Mouse (Mus musculus) thymus, postnatal 4 days (tissue): Measurements from ENCODE around the gene Slc39a11.
"Not testable (repeated sequence)": the region's sequence is repeated elsewhere in the genome, so short reads cannot be mapped to it uniquely, and the experiment has no call there.

Source experiments
- DNase-seq: peaks from one replicate; pipeline ENCODE4 v3.0.0; 2021

The Slc39a11 gene

DNA sequence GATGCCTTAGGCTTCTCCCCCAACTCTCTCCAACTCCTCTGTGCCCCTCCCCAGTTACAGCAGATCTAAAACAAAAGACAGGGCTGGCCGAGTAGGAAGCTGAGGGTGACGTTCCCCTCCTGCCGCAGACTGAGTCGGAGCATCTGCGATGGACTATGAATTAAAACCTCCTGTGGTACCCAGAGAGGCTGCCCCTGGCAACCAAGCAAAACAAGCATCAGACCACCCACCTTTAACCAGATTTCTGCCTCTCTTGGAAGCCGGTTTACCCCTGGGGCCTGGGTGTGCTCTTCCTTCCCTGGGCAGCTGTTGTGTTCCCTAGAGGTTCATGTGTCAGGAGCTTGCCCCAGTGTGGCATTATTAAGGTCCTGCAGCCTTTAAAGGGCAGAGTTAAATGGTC is 63.5 kb downstream of the Slc39a11 start:
- DNase-seq: no peak

DNA sequence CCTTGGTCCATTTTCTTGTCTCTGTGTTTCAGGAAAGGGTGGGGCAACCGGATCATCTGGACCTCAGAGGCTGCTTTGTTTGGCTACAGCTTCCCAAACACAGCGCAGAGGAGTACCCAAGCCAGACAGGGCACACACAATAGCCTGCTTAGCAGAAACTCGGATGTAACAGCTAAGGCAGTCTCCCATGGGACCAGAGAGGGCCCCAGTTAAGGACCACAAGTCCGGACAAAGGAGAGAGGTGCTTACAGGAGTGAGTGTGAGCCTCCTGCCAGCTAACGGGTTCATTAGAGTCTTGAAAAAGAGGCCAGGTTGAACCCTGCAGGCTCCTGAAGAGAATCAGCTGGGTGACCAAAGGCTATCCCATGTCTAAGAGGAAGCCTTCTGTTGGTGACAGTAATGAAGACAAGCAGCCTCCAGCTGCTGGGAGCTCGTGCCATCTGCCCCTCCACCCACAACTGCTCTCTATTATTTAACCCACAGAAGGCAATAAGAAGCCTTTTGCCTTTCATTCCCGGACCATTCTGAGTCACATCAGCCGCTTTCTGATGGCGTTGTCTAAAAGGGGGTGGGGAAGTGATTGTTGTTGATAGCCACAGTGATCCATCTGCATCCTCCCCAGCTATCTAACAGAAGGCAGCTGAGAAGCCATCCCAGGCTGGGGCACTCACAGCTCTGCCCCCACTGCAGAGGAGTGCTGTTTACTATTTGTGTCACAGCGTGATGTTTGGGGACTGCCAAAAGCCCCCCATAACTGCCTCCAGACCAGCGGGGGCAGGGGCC is 65.8 kb downstream of the Slc39a11 start:
- no peak for DNase-seq

DNA sequence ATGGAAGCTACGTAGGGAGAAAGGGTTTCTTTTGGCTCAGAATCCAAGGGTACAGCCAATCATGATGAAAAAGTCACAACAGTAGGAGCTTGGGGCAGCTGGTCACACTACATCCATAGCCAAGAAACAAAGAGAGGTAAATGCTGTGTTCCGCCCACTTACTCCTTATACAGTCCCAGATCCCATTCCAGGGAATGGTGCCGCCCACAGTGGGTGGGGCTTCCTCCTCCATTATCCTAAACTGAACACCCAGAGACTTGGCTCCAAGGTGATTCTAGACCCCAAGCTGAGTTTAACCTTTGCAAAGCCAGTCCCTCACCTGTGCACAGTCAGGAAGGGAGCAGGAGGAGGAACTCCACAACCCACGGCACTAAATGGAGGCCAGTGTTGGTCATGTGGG is 72.7 kb downstream of the Slc39a11 start:
- no peak for DNase-seq

DNA sequence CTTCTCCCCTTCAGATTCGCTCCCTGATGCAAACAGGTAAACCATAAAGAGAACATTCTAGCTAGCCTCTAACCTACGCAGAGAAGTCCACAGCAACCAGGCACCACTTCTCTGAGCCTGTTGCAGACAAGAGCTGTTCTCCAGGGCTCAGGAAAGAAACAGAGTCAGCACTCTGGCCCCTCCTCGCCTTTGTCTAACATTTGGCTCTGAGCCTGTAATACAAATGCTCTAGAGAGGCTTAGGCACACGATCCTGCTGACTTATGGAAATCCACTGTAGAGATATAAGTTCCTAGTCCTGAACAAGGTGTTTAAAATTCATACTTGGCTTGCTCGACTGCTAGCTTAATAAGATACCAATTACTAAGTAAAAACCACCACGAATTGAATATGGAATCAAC is 77.2 kb downstream of the Slc39a11 start:
- DNase-seq: no peak

DNA sequence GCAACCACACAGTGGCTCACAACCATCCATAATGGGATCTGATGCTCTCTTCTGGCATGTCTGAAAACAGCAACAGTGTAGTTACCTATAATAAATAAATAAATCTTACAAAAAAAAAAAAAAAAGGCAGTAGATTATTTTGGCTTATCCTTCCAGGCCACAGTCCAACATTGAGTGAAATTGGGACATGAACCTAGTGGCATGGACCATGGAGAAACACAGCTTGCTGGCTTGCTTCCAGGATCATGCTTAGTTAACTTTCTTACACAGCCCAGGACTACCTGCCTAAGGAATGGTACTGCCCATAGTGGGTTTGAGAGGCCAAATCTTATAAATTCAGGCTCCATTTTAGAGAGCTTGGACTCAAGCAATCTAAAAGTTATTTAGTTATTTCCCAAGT is 78.3 kb downstream of the Slc39a11 start:
- no peak for DNase-seq

DNA sequence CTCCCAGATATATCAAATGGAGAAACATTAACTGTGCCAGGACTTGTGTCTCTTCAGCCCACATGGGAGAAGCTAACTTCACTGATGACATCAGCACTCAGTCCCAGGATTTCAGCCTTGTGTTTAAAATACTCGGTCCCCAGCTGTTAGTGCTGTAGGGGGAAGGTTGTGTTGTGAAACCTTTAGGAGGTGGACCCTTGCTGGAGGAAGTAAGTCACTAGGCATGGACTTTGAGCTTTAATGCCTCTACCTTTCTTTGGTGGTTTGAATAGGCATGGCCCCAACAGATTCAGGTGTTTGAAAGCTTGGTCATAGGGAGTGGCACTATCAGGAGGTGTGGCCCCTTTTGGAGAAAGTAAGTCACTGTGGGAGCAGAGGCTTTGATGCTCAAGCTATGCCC is 80.9 kb downstream of the Slc39a11 start:
- DNase-seq: no peak

DNA sequence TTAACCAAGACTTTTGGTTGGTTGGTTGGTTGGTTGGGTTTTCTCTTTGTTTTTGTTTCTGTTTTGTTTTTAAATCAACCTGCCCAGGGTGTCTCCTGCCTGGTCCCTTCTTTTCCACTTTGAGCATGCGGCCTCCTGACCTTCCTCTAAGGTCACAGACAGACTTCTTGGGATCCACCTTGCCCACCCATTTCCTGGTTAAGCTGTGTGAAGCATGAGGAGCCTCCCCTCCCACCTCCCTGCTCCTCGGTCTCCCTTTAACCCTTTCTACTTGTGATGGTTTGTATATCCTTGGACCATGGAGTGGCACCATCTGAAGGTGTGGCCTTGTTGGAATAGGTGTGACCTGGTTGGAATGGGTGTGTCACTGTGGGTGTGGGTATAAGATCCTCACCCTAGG is 82.0 kb downstream of the Slc39a11 start:
- not testable (repeated sequence) for DNase-seq

DNA sequence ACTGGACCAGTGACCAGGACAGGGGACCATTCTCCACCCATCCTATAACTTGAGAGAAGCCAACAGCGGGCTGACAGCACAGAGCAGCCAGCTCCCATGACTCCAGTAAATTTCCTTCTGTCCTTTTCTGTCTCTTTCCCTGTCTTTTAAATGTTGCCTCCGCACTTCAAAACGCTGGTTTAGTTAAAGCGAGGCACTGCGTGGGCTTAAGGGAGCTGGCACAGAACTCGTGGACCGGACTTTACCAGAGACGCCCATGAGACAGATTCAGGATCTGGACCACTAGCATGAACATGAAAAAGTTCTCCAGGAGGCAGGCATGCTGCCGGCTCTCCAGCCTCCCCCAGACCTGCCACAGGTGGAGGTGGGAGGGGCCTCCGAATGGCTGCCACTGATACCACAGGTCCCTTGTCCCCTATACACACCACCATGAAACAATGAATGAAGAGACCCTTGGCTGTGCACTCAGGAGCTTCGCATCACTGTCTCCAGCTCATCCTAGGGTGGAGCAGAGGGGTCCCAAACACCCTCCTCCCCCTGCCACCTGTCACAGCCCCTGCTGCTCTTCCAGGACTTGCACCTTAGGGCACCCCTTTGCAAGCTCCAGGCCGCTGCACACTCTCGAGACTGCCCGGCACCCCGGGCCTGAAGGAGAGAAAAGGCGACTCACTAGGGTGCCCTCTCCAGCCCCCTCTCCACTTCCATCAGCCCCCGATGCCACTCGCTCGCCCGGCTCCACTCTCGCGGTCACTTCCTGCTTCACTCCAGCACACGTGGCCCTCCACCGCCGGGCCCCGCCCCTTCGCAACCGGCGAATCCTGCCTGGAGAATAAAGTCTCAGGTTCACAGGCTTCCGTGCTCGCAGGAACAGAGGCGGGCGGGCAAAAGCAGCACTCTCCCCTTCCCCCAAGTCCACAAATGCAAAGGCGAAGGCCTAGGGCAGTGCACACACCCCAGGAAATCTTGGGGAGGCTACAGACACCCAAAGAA is 84.6 kb downstream of the Slc39a11 start:
- DNase-seq: peak; percentile 90

DNA sequence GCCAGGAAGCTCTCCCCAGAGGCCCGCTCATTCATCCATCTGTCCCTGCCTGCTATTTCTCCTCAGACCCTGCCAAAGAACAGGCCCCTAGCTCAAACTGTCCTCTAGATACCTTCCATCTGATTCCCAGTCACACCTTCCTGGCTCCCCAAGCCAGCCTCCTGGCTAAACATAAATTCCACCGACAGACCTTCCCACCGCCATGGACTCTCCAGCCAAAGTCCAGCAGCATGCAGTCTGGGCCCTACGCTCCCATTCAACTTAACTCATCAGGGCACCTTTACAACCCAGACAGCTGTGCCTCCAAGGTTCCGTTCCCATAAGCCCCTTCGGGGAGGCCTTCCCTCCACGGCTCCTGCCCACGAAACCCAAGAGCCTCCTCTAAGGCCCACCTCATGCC is 87.6 kb downstream of the Slc39a11 start:
- no peak for DNase-seq

DNA sequence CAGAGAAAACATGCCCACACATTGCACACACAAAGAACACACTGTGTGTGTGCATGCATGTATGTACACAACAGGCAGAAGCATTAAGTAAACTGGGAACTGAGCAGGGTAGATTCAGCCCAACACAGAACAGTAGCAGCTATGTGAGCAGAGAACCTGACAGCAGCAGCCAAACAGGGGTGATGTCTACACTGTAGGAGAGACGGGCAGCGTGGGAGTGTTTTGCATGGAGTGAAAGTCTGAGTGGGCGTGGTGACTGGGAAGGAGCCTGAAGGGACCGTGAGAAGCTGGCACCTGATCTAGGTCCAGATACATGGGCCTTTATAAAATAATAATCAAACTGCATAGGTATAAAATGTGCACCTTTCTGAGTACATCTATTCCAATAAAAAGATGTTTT is 89.7 kb downstream of the Slc39a11 start:
- no peak for DNase-seq

DNA sequence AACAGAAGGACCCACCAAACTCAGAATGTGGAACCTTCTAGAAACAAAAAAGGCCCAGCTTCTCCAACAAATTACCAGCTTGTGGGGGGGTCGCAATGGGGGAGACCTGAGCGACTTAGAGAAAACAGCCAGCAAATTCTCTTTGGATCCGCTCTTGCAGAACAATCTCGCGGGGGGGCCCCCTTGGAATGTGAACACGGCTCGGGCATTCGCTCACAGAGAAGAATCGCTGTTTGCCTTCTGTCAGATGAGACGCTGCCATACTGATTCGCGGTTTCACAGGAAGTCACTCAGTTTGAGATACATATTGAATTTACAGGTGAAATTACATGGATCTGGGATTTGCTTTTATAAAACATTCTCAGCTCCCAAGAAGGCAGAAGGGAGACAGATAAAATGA is 91.4 kb downstream of the Slc39a11 start:
- DNase-seq: no peak

DNA sequence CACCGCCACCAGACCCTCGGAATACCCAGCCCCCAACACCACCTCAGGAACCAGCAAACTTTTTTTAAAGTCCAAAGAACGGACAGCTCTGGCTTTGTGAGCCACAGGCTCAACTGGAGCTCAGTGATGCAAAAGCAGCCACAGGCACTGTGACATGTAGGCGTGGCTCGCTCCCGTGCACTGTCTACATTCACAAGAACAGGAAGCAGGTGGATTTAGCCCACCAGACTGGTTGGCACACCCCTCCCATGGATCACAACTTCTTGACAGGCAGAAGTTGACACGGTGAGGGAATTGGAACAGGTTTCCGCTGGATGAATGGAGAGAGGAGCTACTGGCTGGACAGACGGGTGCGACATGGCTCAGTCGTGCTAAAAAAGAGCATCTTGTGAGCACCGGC is 93.7 kb downstream of the Slc39a11 start:
- DNase-seq: peak; percentile 63

DNA sequence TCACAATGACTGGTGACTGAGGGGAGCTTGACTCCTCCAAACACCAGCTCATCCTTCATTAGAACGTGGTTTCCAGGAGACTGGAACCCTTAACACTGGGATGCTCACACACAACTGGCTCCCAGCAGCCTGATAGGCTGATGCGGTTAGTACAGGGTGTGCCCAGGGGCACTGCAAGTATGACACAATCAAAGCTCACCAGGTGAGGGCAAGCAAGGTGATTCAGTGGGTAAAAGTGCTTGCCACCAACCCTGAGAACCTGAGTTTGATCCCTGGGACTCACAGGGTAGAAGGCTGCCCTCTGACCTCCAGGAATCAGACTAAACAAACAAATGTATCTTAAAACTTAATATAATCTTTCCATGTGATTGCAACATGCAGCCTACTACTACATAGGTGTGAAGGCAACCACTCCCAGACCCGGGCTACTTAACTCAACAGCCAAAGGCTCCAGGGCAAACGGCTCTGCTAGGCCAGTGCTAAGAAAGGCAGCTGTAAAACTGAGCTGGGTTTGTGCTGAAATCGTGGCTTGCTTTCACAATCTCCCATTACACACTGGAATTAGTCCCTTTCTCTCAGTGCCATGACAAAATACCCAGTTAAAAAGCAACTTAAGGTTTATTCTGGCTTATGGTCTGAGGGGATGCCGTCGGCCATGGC is 95.0 kb downstream of the Slc39a11 start:
- DNase-seq: no peak

DNA sequence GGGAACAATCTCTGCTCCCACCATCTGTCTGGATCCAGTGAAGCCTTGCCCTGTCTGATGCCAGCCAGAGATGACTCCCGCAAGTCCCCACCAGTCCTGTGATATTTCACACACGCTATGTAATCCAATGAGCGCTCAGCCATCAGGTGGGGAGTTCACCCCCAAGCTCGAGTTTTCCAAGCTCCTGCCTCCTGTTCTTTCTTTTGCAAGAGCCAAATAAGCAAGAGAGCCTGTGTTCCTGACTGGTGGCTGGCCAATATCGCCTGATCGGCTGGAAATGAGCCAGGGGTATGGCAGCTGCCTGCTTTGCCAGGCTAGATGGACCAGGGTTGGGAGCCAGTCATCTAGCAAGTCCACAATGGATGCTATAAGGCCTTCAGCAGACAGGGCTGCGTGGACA is 95.7 kb downstream of the Slc39a11 start:
- no peak for DNase-seq

DNA sequence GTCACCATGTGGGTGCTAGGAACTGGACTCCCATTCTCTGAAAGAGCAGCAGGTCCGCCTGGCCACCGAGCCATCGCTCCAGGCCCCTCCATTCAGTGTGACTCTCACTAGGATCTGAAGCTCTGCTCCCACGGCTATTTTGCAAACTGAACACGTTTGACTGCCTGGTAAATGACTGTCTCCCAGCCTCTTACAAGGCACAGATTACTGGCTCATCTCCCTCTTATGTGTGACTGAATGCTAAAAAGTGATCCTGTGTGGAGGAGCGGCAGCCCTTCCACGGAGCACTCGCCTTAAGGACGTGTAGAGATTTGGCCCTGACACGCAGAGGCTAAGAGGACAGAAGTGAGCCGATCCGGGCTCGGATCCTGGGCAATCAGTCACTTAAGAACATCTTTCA is 96.3 kb downstream of the Slc39a11 start:
- DNase-seq: no peak

DNA sequence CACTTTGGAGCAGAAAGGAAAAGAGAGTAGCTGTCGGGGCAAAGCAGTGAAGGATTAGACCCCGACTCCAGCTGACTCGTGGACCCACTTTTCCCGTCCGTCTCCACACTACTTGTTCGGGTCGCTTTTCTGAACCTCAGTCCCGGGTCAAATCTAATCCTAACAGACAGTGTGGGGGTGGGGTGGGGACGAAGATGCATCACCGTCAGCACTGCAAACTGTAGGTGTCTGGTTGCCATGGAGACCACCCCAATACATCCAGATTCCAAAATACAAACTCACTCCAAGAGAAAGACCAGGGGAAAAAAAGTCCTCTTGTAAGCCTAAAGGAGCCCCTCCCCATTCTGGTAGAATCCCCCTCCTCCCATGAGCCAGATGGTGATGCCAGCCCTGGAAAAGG is 97.3 kb downstream of the Slc39a11 start:
- DNase-seq: no peak

DNA sequence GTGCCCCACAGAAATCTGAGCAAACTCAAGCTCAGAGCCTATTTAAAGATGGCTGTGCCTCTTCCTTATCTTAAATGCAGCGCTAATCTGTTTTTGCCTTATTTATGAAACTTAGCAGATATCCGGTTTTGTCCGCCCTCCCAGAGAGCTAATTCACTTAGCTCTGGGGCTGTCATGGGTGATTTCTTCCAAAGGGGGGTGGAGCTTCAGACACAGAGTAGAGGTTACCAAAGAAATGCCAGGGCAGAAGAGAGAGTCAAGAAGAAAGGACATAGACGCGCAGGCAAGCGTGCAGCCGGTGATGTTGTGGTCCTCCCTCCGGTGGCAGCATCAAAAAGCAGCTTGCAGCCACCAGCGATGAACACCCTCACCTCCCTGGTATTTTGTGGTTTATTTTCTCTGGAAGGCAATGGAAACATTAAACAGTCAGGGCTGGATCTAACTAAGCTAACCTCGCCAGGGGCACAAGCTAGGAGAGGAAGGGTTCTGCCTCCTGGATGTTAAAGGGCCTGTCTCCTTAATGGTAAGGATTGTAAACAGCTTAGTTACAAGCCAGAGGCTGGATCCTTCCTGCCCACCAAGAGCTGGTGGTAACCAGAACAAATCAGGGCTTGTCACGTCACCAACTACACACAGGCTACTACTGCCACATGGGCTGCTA is 103.5 kb downstream of the Slc39a11 start:
- no peak for DNase-seq

DNA sequence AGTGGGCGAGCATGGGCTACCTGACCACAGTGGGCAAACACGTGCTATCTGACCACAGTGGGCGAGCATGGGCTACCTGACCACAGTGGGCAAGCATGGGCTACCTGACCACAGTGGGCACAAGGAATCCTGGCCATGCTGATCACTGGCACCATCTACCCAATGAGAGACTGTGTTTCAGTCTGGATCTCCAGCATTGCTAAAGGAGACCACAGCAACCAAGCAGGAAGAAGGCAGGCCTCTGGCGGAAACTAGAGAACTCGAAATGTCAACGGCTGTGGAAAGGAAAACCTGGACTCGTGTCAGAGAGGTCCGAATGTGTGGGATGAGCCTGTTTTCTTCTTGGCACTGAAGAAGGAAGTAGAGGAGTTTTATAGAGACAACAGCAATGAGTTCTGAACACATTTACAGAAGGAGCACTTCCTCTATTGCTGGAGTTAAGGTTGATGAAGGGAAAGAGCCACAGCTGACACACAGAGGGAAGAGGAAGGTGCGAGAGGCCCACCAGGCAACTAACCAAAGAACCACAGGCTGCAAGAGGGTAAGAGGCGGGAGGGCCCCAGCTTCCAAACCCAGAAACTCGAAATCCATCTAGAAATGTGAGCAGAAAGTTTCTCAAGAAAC is 105.8 kb downstream of the Slc39a11 start:
- DNase-seq: peak; percentile 30

DNA sequence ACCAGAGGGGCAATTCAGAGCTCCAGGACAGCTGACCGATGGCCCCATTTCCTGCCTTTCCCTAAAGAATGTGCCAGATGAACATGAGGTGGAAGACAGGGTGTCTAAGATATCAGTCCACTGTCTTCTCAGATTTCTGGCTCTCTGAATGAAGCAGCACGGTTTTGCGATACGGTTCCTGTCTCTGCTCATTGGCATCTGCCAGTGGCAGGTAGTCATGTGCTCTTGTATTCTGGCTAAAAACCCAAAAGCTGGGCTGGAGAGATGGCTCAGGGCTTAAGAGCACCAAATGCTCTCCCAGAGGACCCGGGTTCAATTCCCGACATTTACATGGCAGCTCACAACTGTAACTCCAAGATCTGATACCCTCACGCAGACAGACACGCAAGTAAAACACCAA is 108.8 kb downstream of the Slc39a11 start:
- DNase-seq: no peak

DNA sequence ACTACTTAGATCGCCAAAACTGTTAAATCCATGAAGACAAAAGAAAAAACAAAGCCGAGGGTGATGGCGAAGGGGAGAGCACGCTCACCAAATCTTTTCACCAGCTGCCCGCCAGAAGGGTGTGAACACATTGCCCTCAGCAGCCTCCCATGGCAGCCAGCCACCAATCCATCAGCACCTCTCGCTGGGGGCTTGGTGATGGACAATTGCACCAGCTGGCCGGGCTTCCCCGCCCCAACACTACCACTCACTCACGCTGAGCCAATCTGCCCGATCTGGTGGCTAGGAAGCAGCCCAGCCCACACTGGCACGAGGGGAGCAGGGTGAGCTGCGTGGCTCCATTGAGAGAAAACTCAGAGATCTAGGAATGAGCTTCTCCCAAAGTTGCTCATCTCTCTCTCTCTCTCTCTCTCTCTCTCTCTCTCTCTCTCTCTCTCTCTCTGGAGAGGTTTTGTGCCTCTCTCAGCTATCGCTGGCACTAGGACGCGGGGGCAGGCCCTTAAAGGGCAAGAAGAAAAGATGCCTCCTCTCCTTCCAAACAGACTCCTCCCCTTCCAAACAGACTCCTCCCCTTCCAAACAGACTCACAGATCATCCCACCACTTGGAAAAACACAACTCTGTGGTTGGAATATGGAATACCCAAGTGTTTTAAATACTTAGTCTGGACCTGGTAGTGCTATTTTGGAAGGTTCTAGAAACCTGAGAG is 110.2 kb downstream of the Slc39a11 start:
- DNase-seq: no peak

DNA sequence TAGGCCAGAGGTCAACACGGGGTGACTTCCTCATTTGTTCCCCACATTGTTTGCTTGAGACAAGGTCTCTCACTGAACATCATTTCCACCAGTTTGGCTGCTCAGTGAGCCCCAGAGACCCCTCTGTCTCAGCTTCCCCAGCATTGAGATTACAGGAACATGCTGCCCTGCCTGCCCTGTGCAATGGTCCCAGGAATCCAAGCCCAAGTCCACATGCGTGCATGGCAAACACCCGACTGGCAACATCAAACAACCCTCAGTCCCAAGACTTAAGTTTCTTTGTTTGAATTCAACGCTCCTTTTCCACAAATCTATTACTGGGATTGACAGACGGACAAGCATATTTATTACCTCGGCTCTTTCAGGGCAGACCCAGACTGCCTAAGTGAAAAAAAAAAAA is 110.8 kb downstream of the Slc39a11 start:
- no peak for DNase-seq

DNA sequence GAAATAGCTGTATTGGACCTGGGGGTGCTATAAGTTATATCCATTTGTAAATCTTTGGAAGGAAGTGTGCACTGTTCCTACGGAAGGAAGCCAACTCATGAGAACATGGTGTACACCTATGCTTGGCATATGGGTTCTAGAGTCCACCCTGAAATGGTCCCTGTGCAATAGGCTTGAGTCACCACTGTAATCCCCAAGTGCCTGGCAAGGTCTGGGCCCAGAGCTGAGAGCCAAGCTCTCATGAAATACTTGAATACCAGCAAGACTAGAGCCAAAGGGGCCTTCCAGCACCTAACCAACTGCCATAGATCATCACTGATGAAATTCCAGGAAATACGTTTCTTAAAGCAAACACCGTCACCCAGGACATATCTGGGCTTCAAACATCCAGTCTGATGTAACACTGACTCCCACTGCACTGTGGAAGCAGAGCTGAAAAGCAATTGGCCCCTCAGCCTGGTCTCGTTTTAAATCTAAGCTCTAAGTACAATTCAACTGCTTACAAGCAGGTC is 111.4 kb downstream of the Slc39a11 start:
- no peak for DNase-seq
